Mouse (Mus musculus) thymus, adult 2 months (tissue): ENCODE data around the gene Ets1. TPM values are rescaled to one million over a fixed set of nuclear protein-coding genes. Genes with fewer than 3 reads are reported as not detected.

Experiments
- DNase-seq: peaks from one replicate; pipeline ENCODE4 v3.0.0; 2021
- H3K27ac ChIP-seq: fragments of 200-500 bp; 2 replicates; pipeline ENCODE4 v1.5.1; 2012; ENCODE audit warnings: low read length, control low read depth; ENCODE audit not compliant: control insufficient read depth, insufficient read depth
- H3K27me3 ChIP-seq: fragments of 200-500 bp; 2 replicates; pipeline ENCODE4 v1.6.1; 2012; ENCODE audit warnings: mild to moderate bottlenecking, low read length, moderate library complexity, mixed read lengths; ENCODE audit not compliant: control insufficient read depth, insufficient read depth
- H3K36me3 ChIP-seq: fragments of 200-500 bp; 2 replicates; pipeline ENCODE4 v1.6.1; 2012; ENCODE audit warnings: mild to moderate bottlenecking, low read length, moderate library complexity; ENCODE audit not compliant: control insufficient read depth, insufficient read depth
- H3K4me1 ChIP-seq: fragments of 200-500 bp; replicated peaks from 2 replicates; pipeline ENCODE4 v1.6.1; 2012; ENCODE audit warnings: low read length; ENCODE audit not compliant: control insufficient read depth, insufficient read depth
- H3K4me3 ChIP-seq: fragments of 200-500 bp; 2 replicates; pipeline ENCODE4 v1.5.1; 2012; ENCODE audit warnings: mild to moderate bottlenecking, low read length, control low read depth, moderate library complexity; ENCODE audit not compliant: control insufficient read depth, insufficient read depth
- CTCF ChIP-seq: fragments of 200-500 bp; IDR thresholded peaks from 2 replicates; pipeline ENCODE4 v1.5.1; 2012; ENCODE audit warnings: mild to moderate bottlenecking, control low read depth, low read length, moderate library complexity, borderline replicate concordance; ENCODE audit not compliant: control insufficient read depth, poor library complexity, insufficient read depth; ENCODE audit errors: extremely low read depth
- POLR2A ChIP-seq: fragments of 200-500 bp; IDR thresholded peaks from 2 replicates; pipeline ENCODE4 v1.6.1; 2012; ENCODE audit warnings: mild to moderate bottlenecking, low read length, control low read depth, moderate library complexity; ENCODE audit not compliant: control insufficient read depth, poor library complexity, insufficient read depth; ENCODE audit errors: extremely low read depth
- WGBS: fragments of 180-500 bp; shearing (Covaris S2); methylation state at CpG from one replicate; pipeline ENCODE4 v1.1.7; 2018; 5-methylcytosine and 5-hydroxymethylcytosine counted together
- polyA plus RNA-seq: library from polyadenylated mRNA; depleted of rRNA; stranded (reverse); fragments of >200 nt; gene quantifications from 2 replicates; pipeline ENCODE4 v1.2.3, GENCODE M21; 2012

Gene Ets1
- polyA plus RNA-seq, 1 experiment, result 272 TPM

DNA sequence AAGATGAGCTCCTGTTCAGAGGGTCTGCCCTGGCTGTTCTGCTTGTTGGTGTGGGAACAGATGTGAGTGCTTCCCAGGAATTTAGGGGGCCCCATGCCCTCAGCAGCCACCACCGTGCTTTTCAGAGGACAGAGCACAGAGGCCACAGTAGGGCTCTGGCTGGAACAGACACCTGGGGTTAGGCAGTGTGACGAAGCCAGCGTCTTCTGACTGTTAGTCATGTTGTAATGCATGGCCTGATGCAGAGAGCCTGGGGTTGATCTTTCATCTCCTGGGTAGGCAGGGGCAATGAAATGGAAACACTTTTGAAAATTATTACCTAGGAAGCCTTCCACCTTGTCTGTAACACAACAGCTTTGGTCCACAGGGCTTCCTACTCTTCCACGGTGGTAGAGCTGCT lies 25.4 kb upstream of the Ets1 start:
- no peaks in the 10 kb centered on the region for H3K36me3 ChIP-seq
- peak overlapping the region; percentile 94 for H3K27ac ChIP-seq
- H3K4me3 ChIP-seq, result no peak overlapping the region
- H3K27me3 ChIP-seq, result no peaks in the 10 kb centered on the region
- 42% methylated on average over 4 of the region's 4 CpGs for WGBS
- H3K4me1 ChIP-seq, result peaks cover 84% of the 10 kb centered on the region
- peak; percentile 32 for DNase-seq
- TF ChIP-seq CTCF, result no peak
- TF ChIP-seq POLR2A, result no peak

DNA sequence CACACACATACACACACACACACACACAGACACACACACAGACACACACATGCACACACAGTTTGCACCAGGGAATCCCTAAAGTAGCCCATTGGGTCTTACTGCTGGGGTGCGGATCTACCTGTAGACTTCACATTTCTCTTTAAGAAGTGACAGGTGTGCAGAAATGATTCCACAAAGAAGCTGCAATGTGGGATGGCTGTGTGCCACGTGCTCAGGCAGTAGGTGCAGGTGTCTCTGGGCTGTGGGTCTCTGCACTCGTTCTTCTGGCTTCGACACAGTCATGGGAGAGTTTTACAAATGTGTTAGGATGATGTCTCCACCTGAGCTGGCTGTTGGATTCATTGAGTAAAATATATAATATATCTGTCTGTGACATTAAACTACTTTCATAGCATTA lies 24.7 kb upstream of the Ets1 start:
- Histone ChIP-seq H3K4me3 (no peak overlapping the region), H3K27me3 (no peaks in the 10 kb centered on the region), H3K4me1 (peaks cover 78% of the 10 kb centered on the region), H3K36me3 (no peaks in the 10 kb centered on the region), H3K27ac (peak overlapping the region; percentile 94)
- peak; percentile 59 for DNase-seq
- 14% methylated on average over 4 of the region's 4 CpGs for WGBS
- TF ChIP-seq POLR2A, result no peak
- no peak for TF ChIP-seq CTCF

DNA sequence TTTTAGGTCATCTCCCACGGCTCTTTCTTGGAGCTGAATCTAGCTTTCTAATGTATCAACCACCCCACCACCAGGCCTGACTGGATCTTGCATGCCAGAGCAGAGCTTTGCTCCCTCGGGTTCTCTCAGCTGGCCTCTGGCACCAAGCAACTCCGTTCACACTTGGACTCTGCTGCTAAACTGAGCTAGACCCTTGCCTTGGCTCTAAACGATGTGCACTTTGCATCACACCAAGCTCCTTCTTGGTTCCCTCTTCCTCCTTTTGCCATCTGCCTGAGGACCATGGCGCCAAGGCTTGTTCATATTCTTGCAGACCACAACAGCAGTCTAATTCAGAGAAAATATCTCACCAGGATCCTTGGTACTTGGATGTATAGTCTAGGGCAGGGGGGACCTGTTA lies 23.6 kb upstream of the Ets1 start:
- peak overlapping the region; percentile 94 for H3K27ac ChIP-seq
- 57% methylated on average over 5 of the region's 5 CpGs for WGBS
- H3K27me3 ChIP-seq, result no peaks in the 10 kb centered on the region
- no peak overlapping the region for H3K4me3 ChIP-seq
- H3K36me3 ChIP-seq, result no peaks in the 10 kb centered on the region
- no peak for TF ChIP-seq POLR2A
- no peak for TF ChIP-seq CTCF
- DNase-seq, result no peak
- H3K4me1 ChIP-seq, result peaks cover 74% of the 10 kb centered on the region

DNA sequence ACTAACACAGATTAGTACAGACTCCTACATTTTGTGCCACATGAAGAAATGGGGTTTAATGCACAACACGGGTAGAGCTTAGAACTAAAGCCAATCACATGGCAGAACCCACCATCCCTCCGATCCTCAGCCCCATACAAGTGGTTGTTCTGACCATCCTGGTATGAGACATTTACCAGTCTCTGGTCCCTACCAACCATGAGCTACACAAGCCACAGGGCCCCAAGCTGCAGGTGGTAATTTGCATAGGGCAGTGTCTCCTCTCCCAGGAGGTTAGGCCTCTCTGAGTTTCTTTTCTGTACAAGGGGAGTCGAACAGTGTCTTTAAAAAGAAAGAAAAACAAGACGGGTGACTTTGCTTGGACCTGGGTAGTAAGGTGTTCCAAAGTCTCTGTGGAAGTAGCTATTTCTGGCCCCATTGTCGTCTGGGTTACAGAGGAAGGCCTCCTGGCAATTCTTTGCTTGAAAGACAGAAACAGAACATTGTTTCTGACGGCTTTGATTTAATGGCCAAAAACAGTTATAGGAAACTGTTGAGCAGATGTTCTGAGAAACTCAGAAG lies 23.1 kb upstream of the Ets1 start:
- Histone ChIP-seq H3K27me3 (no peaks in the 10 kb centered on the region), H3K4me3 (no peak overlapping the region), H3K4me1 (peaks cover 74% of the 10 kb centered on the region), H3K27ac (peak overlapping the region; percentile 94), H3K36me3 (no peaks in the 10 kb centered on the region)
- peak; percentile 61 for DNase-seq
- TF ChIP-seq POLR2A (no peak), CTCF (no peak)
- 2% methylated on average over 6 of the region's 6 CpGs for WGBS

DNA sequence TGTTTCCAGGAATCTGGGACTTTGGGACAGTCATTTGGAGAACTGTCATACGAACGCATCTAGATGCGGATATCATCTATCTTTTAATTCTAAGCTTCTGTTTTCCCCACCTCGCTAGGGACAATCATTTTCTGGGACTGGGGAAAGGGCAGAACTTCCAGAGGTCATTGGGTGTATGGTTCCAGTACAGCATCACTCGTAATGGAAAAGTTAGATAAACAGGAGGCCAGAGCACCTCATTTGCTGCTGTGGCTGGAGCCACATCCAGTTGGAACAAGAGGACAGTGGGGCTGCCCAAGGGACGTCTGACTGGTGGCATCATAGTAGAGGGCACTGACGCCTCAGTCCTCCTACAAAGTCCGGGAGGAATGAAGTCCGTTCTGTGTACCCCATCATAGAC lies 21.8 kb upstream of the Ets1 start:
- H3K36me3 ChIP-seq, result no peaks in the 10 kb centered on the region
- DNase-seq, result no peak
- peak overlapping the region; percentile 53 for H3K27ac ChIP-seq
- TF ChIP-seq POLR2A, result no peak
- TF ChIP-seq CTCF, result no peak
- WGBS, result 96% methylated on average over 9 of the region's 9 CpGs
- peaks cover 65% of the 10 kb centered on the region for H3K4me1 ChIP-seq
- H3K4me3 ChIP-seq, result no peak overlapping the region
- H3K27me3 ChIP-seq, result no peaks in the 10 kb centered on the region

DNA sequence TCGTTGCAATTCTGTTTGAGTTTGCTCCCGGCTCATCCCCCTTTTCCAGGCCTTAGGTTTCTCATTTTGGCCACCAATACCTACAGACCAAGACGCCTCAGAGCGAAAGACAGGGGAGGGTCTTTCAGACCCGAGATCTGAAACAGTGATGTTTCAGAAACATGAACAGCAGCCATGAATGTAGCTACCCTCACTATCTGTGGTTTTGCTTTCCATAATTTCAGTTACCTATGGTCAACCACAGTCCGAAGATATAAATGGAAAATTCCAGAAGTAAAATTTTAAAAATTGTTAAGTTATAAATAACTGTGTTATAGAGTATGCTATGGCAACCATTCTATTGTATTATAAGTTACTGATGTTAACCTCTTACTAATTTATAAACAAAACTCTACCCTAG lies 20.6 kb upstream of the Ets1 start:
- 71% methylated on average over 6 of the region's 6 CpGs for WGBS
- peak overlapping the region; percentile 64 for H3K27ac ChIP-seq

DNA sequence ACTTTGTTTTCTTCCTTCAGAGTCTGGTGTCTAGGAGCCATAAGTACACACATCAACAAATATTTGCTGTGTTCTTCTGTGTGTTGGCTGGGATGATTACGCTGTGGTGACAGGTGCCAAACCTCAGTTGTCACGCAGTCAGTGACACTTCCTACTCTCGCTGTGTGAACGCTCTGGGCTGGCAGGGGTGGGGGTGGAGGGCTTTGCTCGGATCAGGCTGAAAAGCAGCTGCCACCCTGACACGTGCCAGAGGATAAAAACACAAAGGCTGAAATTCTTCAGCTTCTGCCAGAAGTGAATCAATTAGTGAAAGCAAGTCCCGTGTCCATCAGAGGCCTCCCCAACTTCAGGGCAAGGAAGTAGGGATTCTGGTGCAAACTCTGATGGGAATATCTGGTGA lies 20.0 kb upstream of the Ets1 start:
- Histone ChIP-seq H3K4me1 (peaks cover 58% of the 10 kb centered on the region), H3K4me3 (no peak overlapping the region), H3K36me3 (no peaks in the 10 kb centered on the region), H3K27me3 (no peaks in the 10 kb centered on the region), H3K27ac (peak overlapping the region; percentile 99)
- peak; percentile 68 for DNase-seq
- no peak for TF ChIP-seq CTCF
- TF ChIP-seq POLR2A, result no peak
- 4% methylated on average over 7 of the region's 7 CpGs for WGBS

More for the DNA sequence above, 20.6 kb upstream of the Ets1 start:
- Histone ChIP-seq H3K4me3 (no peak overlapping the region), H3K27me3 (no peaks in the 10 kb centered on the region), H3K36me3 (no peaks in the 10 kb centered on the region), H3K4me1 (peaks cover 58% of the 10 kb centered on the region)
- DNase-seq, result no peak
- no peak for TF ChIP-seq POLR2A
- TF ChIP-seq CTCF, result no peak
